In the genomic region with DNA sequence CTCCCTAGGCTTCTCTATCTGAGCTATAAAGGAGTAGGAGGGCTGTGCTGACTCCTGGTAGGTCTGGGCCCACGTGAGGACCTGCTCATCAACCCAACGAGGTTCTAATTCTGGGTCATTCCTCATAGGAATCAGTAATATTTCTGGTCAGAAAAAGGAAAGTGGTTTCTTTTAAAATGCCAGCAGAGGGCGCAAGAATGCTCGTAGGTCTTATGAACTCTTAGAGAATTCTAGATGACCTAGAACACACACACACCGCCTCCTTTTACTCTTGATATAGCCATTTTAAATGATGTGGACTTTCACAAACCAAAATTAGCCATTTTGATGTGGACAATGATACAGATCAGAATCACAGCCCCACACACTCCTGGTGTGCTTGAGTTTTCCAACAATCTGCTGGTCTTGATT, we compare ENCODE assay signal across 1 mouse cellular context.
TF ChIP-seq lines count a peak whose summit lies in the region.

No protein-coding gene starts in this region.

TF ChIP-seq in MEL, 35 proteins besides CTCF, POLR2A, EP300 and RAD21 (continued from another document):
- TF ChIP-seq TCF12 (IDR thresholded peaks at IDR 0.05; ENCODE audit: low read depth, low read length) (no peak; the same call in 1 of the 2 replicates), NELFE (IDR thresholded peaks at IDR 0.05; ENCODE audit: low read depth, low read length) (no peak), ZMIZ1 (IDR thresholded peaks at IDR 0.05; ENCODE audit: low read depth, low read length) (no peak), E2F4 (IDR thresholded peaks at IDR 0.05; ENCODE audit: borderline replicate concordance, low read depth, low read length) (no peak), TAL1 (IDR thresholded peaks at IDR 0.05; ENCODE audit: low read length) (no peak)
